Mouse (Mus musculus): ENCODE data around the gene Mpp3. TPM values are rescaled to one million over a fixed set of nuclear protein-coding genes. Genes with fewer than 3 reads are reported as not detected.
A peak's percentile ranks its signal among the peaks of the same experiment; 100 is the strongest.

The Mpp3 gene
- polyA plus RNA-seq, 1 experiment from 2014 or later = 5.5 TPM

GRCm38 (mm10) chr11:102025991-102026660 lies 2.1 kb downstream of the Mpp3 start:
- Histone ChIP-seq H3K27me3 (0 out of 2 replicates have a peak, but pooled peaks cover 8% of the 10 kb centered on the region), H3K4me3 (replicated peaks) (peak overlapping the region; percentile 68), H3K9ac (peak overlapping the region; percentile 42), H3K36me3 (no peaks in the 10 kb centered on the region), H3K4me1 (peaks cover 22% of the 10 kb centered on the region), H3K27ac (replicated peaks) (no peak overlapping the region), H3K9me3 (replicated peaks) (no peaks in the 10 kb centered on the region), H3K4me2 (replicated peaks) (peak overlapping the region; percentile 95)
- 3% methylated on average over 22 of the region's 23 CpGs for WGBS
- peak; percentile 11; the same call in 1 of the 2 replicates for ATAC-seq (ENCODE audit: insufficient number of reproducible peaks, low FRiP score, low TSS enrichment, low read depth)

- Histone ChIP-seq H3K4me2 (replicated peaks) (no peak overlapping the region), H3K36me3 (no peaks in the 10 kb centered on the region), H3K9me3 (replicated peaks) (no peaks in the 10 kb centered on the region), H3K9ac (no peak overlapping the region), H3K27ac (replicated peaks) (no peak overlapping the region), H3K4me1 (peaks cover 22% of the 10 kb centered on the region), H3K4me3 (replicated peaks) (0 out of 2 replicates have a peak overlapping the region, but pooled peaks have one; percentile 68), H3K27me3 (0 out of 2 replicates have a peak, but pooled peaks cover 8% of the 10 kb centered on the region)
- 48% methylated on average over 7 of the region's 7 CpGs for WGBS
- ATAC-seq (ENCODE audit: insufficient number of reproducible peaks, low FRiP score, low TSS enrichment, low read depth) = no peak
Measured at GRCm38 (mm10) chr11:102025354-102025753, 2.9 kb downstream of the Mpp3 start.

- Histone ChIP-seq H3K27me3 (0 out of 2 replicates have a peak, but pooled peaks cover 8% of the 10 kb centered on the region), H3K36me3 (no peaks in the 10 kb centered on the region), H3K4me2 (replicated peaks) (no peak overlapping the region), H3K4me1 (peaks cover 22% of the 10 kb centered on the region), H3K9me3 (replicated peaks) (no peaks in the 10 kb centered on the region), H3K4me3 (replicated peaks) (no peak overlapping the region), H3K9ac (no peak overlapping the region), H3K27ac (replicated peaks) (no peak overlapping the region)
- 89% methylated on average over 4 of the region's 4 CpGs for WGBS
- no peak for ATAC-seq (ENCODE audit: insufficient number of reproducible peaks, low FRiP score, low TSS enrichment, low read depth)
Measured at GRCm38 (mm10) chr11:102024875-102025274, 3.4 kb downstream of the Mpp3 start.

- no peaks in the 10 kb centered on the region for H3K36me3 ChIP-seq
- H3K4me2 ChIP-seq (replicated peaks) = no peak overlapping the region
- no peak overlapping the region for H3K9ac ChIP-seq
- no peak for ATAC-seq (ENCODE audit: insufficient number of reproducible peaks, low FRiP score, low TSS enrichment, low read depth)
- H3K27ac ChIP-seq (replicated peaks) = no peak overlapping the region
- 0 out of 2 replicates have a peak, but pooled peaks cover 8% of the 10 kb centered on the region for H3K27me3 ChIP-seq
- H3K9me3 ChIP-seq (replicated peaks) = no peaks in the 10 kb centered on the region
- no peak overlapping the region for H3K4me3 ChIP-seq (replicated peaks)
- 81% methylated on average over 6 of the region's 6 CpGs for WGBS
- H3K4me1 ChIP-seq = peaks cover 22% of the 10 kb centered on the region
Measured at GRCm38 (mm10) chr11:102024084-102024758, 4.0 kb downstream of the Mpp3 start.

GRCm38 (mm10) chr11:102023406-102023805 lies 4.9 kb downstream of the Mpp3 start:
- Histone ChIP-seq H3K9ac (no peak overlapping the region), H3K36me3 (no peaks in the 10 kb centered on the region), H3K27ac (replicated peaks) (no peak overlapping the region), H3K4me1 (peaks cover 22% of the 10 kb centered on the region), H3K9me3 (replicated peaks) (no peaks in the 10 kb centered on the region), H3K27me3 (0 out of 2 replicates have a peak, but pooled peaks cover 8% of the 10 kb centered on the region), H3K4me2 (replicated peaks) (no peak overlapping the region), H3K4me3 (replicated peaks) (no peak overlapping the region)
- 65% methylated on average over 13 of the region's 13 CpGs for WGBS
- ATAC-seq (ENCODE audit: insufficient number of reproducible peaks, low FRiP score, low TSS enrichment, low read depth) = no peak

GRCm38 (mm10) chr11:102021196-102021595 lies 7.1 kb downstream of the Mpp3 start:
- ATAC-seq (ENCODE audit: insufficient number of reproducible peaks, low FRiP score, low TSS enrichment, low read depth) = no peak
- H3K4me1 ChIP-seq = peaks cover 13% of the 10 kb centered on the region; the same call in 1 of the 2 replicates
- no peak overlapping the region for H3K4me2 ChIP-seq (replicated peaks)
- 0 out of 2 replicates have a peak, but pooled peaks cover 8% of the 10 kb centered on the region for H3K27me3 ChIP-seq
- 45% methylated on average over 5 of the region's 5 CpGs for WGBS
- no peak overlapping the region for H3K27ac ChIP-seq (replicated peaks)
- no peaks in the 10 kb centered on the region for H3K9me3 ChIP-seq (replicated peaks)
- no peak overlapping the region for H3K9ac ChIP-seq
- H3K36me3 ChIP-seq = no peaks in the 10 kb centered on the region
- H3K4me3 ChIP-seq (replicated peaks) = no peak overlapping the region

- Histone ChIP-seq H3K36me3 (no peaks in the 10 kb centered on the region), H3K9ac (no peak overlapping the region), H3K9me3 (replicated peaks) (no peaks in the 10 kb centered on the region), H3K4me1 (0 out of 2 replicates have a peak, but pooled peaks cover 5% of the 10 kb centered on the region), H3K4me3 (replicated peaks) (no peak overlapping the region), H3K27me3 (0 out of 2 replicates have a peak, but pooled peaks cover 5% of the 10 kb centered on the region), H3K27ac (replicated peaks) (no peak overlapping the region), H3K4me2 (replicated peaks) (no peak overlapping the region)
- WGBS = 69% methylated on average over 9 of the region's 9 CpGs
- no peak for ATAC-seq (ENCODE audit: insufficient number of reproducible peaks, low FRiP score, low TSS enrichment, low read depth)
Measured at GRCm38 (mm10) chr11:102019736-102020135, 8.5 kb downstream of the Mpp3 start.

GRCm38 (mm10) chr11:102016136-102016535 lies 12.1 kb downstream of the Mpp3 start:
- no peak for ATAC-seq (ENCODE audit: insufficient number of reproducible peaks, low FRiP score, low TSS enrichment, low read depth)
- Histone ChIP-seq H3K9ac (no peak overlapping the region), H3K4me1 (no peaks in the 10 kb centered on the region), H3K9me3 (replicated peaks) (no peaks in the 10 kb centered on the region), H3K36me3 (no peaks in the 10 kb centered on the region), H3K27ac (replicated peaks) (no peak overlapping the region), H3K4me3 (replicated peaks) (no peak overlapping the region), H3K4me2 (replicated peaks) (no peak overlapping the region), H3K27me3 (no peaks in the 10 kb centered on the region)
- 97% methylated on average over 1 of the region's 1 CpGs for WGBS

GRCm38 (mm10) chr11:102015472-102015871 lies 12.8 kb downstream of the Mpp3 start:
- H3K4me1 ChIP-seq = no peaks in the 10 kb centered on the region
- H3K27ac ChIP-seq (replicated peaks) = no peak overlapping the region
- no peaks in the 10 kb centered on the region for H3K9me3 ChIP-seq (replicated peaks)
- H3K27me3 ChIP-seq = no peaks in the 10 kb centered on the region
- H3K9ac ChIP-seq = no peak overlapping the region
- 61% methylated on average over 6 of the region's 6 CpGs for WGBS
- no peaks in the 10 kb centered on the region for H3K36me3 ChIP-seq
- ATAC-seq (ENCODE audit: insufficient number of reproducible peaks, low FRiP score, low TSS enrichment, low read depth) = no peak
- H3K4me2 ChIP-seq (replicated peaks) = no peak overlapping the region
- H3K4me3 ChIP-seq (replicated peaks) = no peak overlapping the region

- Histone ChIP-seq H3K27ac (replicated peaks) (no peak overlapping the region), H3K4me3 (replicated peaks) (no peak overlapping the region), H3K9me3 (replicated peaks) (no peaks in the 10 kb centered on the region), H3K4me1 (no peaks in the 10 kb centered on the region), H3K4me2 (replicated peaks) (no peak overlapping the region), H3K9ac (no peak overlapping the region), H3K36me3 (no peaks in the 10 kb centered on the region), H3K27me3 (no peaks in the 10 kb centered on the region)
- ATAC-seq (ENCODE audit: insufficient number of reproducible peaks, low FRiP score, low TSS enrichment, low read depth) = no peak
- 91% methylated on average over 8 of the region's 8 CpGs for WGBS
Measured at GRCm38 (mm10) chr11:102013201-102013600, 15.1 kb downstream of the Mpp3 start.

GRCm38 (mm10) chr11:102011510-102011909 lies 16.8 kb downstream of the Mpp3 start:
- Histone ChIP-seq H3K4me1 (no peaks in the 10 kb centered on the region), H3K27me3 (no peaks in the 10 kb centered on the region), H3K4me3 (replicated peaks) (no peak overlapping the region), H3K9me3 (replicated peaks) (no peaks in the 10 kb centered on the region), H3K36me3 (no peaks in the 10 kb centered on the region), H3K4me2 (replicated peaks) (no peak overlapping the region), H3K9ac (no peak overlapping the region), H3K27ac (replicated peaks) (no peak overlapping the region)
- ATAC-seq (ENCODE audit: insufficient number of reproducible peaks, low FRiP score, low TSS enrichment, low read depth) = no peak
- WGBS = 73% methylated on average over 8 of the region's 8 CpGs
